Mouse (Mus musculus) intestine, embryonic 16.5 days (tissue): ENCODE measurements around the gene Zfp965. TPM values are rescaled to one million over a fixed set of nuclear protein-coding genes. Genes with fewer than 3 reads are reported as not detected.
"Not testable (repeated sequence)": the region's sequence is repeated elsewhere in the genome, so short reads cannot be mapped to it uniquely, and the experiment has no call there.

Experiments used
- ATAC-seq: fragments of 200-750 bp; cut with Nextera tagmentation; 2 replicates; pipeline ENCODE4 v1.8.0; 2017; ENCODE audit warnings: moderate TSS enrichment, moderate library complexity
- H3K27ac ChIP-seq: fragments of 300-500 bp; sonication (generic); 2 replicates; pipeline ENCODE4 v1.5.1; 2014; ENCODE audit warnings: mild to moderate bottlenecking, low read length
- H3K27me3 ChIP-seq: fragments of 300-500 bp; sonication (generic); replicated peaks from 2 replicates; pipeline ENCODE4 v1.6.1; 2014; ENCODE audit warnings: low read length, control low read depth, mixed read lengths; ENCODE audit not compliant: control insufficient read depth, insufficient read depth
- H3K36me3 ChIP-seq: fragments of 300-500 bp; sonication (generic); 2 replicates; pipeline ENCODE4 v1.6.1; 2014; ENCODE audit warnings: low read length, control low read depth; ENCODE audit not compliant: control insufficient read depth, insufficient read depth
- H3K4me1 ChIP-seq: fragments of 300-500 bp; sonication (generic); 2 replicates; pipeline ENCODE4 v1.6.1; 2014; ENCODE audit warnings: low read length, control low read depth, mixed read lengths; ENCODE audit not compliant: control insufficient read depth, insufficient read depth
- H3K4me2 ChIP-seq: fragments of 300-500 bp; sonication (generic); 2 replicates; pipeline ENCODE4 v1.6.1; 2014; ENCODE audit warnings: low read depth, low read length, control low read depth
- H3K4me3 ChIP-seq: fragments of 300-500 bp; sonication (generic); 2 replicates; pipeline ENCODE4 v1.5.1; 2014; ENCODE audit warnings: mild to moderate bottlenecking, low read length
- H3K9ac ChIP-seq: fragments of 300-500 bp; sonication (generic); 2 replicates; pipeline ENCODE4 v1.6.1; 2014; ENCODE audit warnings: low read depth, low read length
- H3K9me3 ChIP-seq: fragments of 300-500 bp; sonication (generic); 2 replicates; pipeline ENCODE4 v1.6.1; 2016; ENCODE audit warnings: low read length, control low read depth; ENCODE audit not compliant: control insufficient read depth
- whole genome bisulfite sequencing: fragments of 180-500 bp; shearing (Covaris S2); extraction: QIAGEN DNeasy Blood & Tissue Kit; methylation state at CpG from one replicate; pipeline ENCODE4 v1.1.7; 2014; 5-methylcytosine and 5-hydroxymethylcytosine counted together
- polyA plus RNA-seq: library from polyadenylated mRNA; unstranded; fragments of >200 nt; fragmentation: Nextera tagmentation; extraction: Ambion mirVana; gene quantifications from 2 replicates; pipeline ENCODE4 v1.2.1, GENCODE M21; 2015

The Zfp965 gene
- polyA plus RNA-seq: 5.1 and 6.1 TPM in 2 replicates

- WGBS: no CpG with 5 or more reads among the region's 6 CpGs
- not testable (repeated sequence) for H3K4me2 ChIP-seq
Measured at GRCm38 (mm10) chr2:175469685-175470084, at the start of gene Zfp965. Zfp965 (plus strand) TSS chr2:175469985.

GRCm38 (mm10) chr2:175435707-175436106 lies 34.1 kb upstream of the Zfp965 start, which contains the start of gene Gm4724:
Gm4724 (minus strand) TSS chr2:175435807.
- not testable (repeated sequence) for ATAC-seq, H3K9me3 ChIP-seq, H3K9ac ChIP-seq, H3K27me3 ChIP-seq, H3K4me2 ChIP-seq, H3K4me3 ChIP-seq, H3K4me1 ChIP-seq, H3K36me3 ChIP-seq, H3K27ac ChIP-seq
- WGBS: no CpG with 5 or more reads among the region's 4 CpGs

More at GRCm38 (mm10) chr2:175469685-175470084, at the start of gene Zfp965:
- ATAC-seq, H3K36me3 ChIP-seq, H3K4me3 ChIP-seq, H3K27me3 ChIP-seq, H3K9ac ChIP-seq, H3K9me3 ChIP-seq, H3K4me1 ChIP-seq, H3K27ac ChIP-seq: not testable (repeated sequence)

Other genes with a start within 250 kb of the Zfp965 start
- gene Gm14440, start 194.9 kb upstream of the Zfp965 start, polyA plus RNA-seq: not detected in 2 replicates
- gene Gm4631, start 131.8 kb upstream of the Zfp965 start, polyA plus RNA-seq: 12.0 and 12.5 TPM in 2 replicates
- 4.6 and 5.0 TPM in 2 replicates for gene Zfp968, start 97.5 kb upstream of the Zfp965 start, polyA plus RNA-seq
- 7.4 and 12.1 TPM in 2 replicates for gene Gm4724, start 34.2 kb upstream of the Zfp965 start, polyA plus RNA-seq
- not detected in 2 replicates for gene Gm11007, start 174.0 kb downstream of the Zfp965 start, polyA plus RNA-seq
- 17.4 and 28.4 TPM in 2 replicates for gene Zfp969, start 233.7 kb downstream of the Zfp965 start, polyA plus RNA-seq